ENCODE assay signal across 30 mouse cellular contexts in the genomic region with DNA sequence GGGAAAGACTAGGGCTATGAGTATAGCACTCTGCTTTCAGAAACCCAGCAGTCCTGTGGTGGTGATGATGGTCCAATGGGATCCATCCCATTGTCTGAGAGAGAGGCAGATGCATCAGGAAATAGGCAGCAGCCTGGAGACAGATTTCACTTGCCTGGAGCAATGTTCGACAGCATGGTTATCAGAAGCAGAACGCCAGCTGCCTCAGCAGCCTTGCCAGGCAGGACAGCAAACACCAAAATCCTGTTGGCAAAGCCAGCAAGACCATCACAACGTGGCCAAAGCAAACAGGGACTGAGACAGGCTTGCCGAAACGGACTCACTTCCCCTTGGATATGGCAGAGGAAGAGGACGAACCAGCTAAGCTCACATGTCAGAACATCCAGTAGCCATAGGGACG. TPM values are rescaled to one million over a fixed set of nuclear protein-coding genes. Genes with fewer than 3 reads are reported as not detected.
"Had no signal": no experiment of that assay in that cellular context is flagged by ENCODE, and none has a peak within 500 bp of the region (broad histone marks: within the 10 kb centered on the region; RNA-seq: fewer than 3 reads in every experiment).

No protein-coding gene starts in this region.

- ATAC-seq: intestine, embryonic 16.5 days had no signal

- H3K9ac ChIP-seq: limb, embryonic 12.5 days; limb, embryonic 15.5 days; liver, embryonic 13.5 days; neural tube, embryonic 15.5 days had no signal

- H3K27ac ChIP-seq: limb, embryonic 12.5 days; limb, embryonic 15.5 days; liver, embryonic 13.5 days; neural tube, embryonic 15.5 days had no signal

- DNase-seq: kidney, adult 18-20 months; kidney, adult 9 months; kidney, postnatal 14 days; kidney, postnatal 4 days; liver, embryonic 13.5 days; lung, adult 2 months; lung, postnatal 14 days; lung, postnatal 4 days; midbrain, embryonic 14.5 days; thymus, adult 18-20 months; thymus, postnatal 36 days had no signal

- H3K4me3 ChIP-seq: limb, embryonic 12.5 days; limb, embryonic 15.5 days; liver, embryonic 13.5 days; myocyte; neural tube, embryonic 15.5 days had no signal

- H3K9me3 ChIP-seq: limb, embryonic 12.5 days; limb, embryonic 15.5 days; liver, embryonic 13.5 days; neural tube, embryonic 15.5 days had no signal

- H3K36me3 ChIP-seq: limb, embryonic 12.5 days; limb, embryonic 15.5 days; liver, embryonic 13.5 days; neural tube, embryonic 15.5 days had no signal

- H3K4me1 ChIP-seq: limb, embryonic 12.5 days; limb, embryonic 15.5 days; liver, embryonic 13.5 days; neural tube, embryonic 15.5 days had no signal

- H3K4me2 ChIP-seq: limb, embryonic 12.5 days; limb, embryonic 15.5 days; liver, embryonic 13.5 days; midbrain, embryonic 11.5 days; neural tube, embryonic 15.5 days had no signal

RNA-seq across cellular contexts. Expression of a gene that starts 25.1 kb away (rescaled TPM):
- total RNA-seq: layer of hippocampus, adult 18-20 months; layer of hippocampus, postnatal 25 days; left cerebral cortex, adult 18-20 months; left cerebral cortex, postnatal 25 days; megakaryocyte progenitor cell, adult 5-6 weeks; megakaryocyte-erythroid progenitor cell, adult 5-6 weeks; monocyte, adult 5-6 weeks had no signal
- polyA plus RNA-seq: kidney, embryonic 16.5 days; limb, embryonic 12.5 days; limb, embryonic 15.5 days; liver, embryonic 13.5 days; liver, embryonic 16.5 days; lung, adult 2 months; midbrain, embryonic 11.5 days; midbrain, embryonic 14.5 days; spleen, adult 2 months; stomach, embryonic 16.5 days had no signal

RNA-seq across cellular contexts. Expression of a gene that starts 35.4 kb away (rescaled TPM):
- total RNA-seq: left cerebral cortex, postnatal 25 days; megakaryocyte progenitor cell, adult 5-6 weeks; megakaryocyte-erythroid progenitor cell, adult 5-6 weeks; monocyte, adult 5-6 weeks had no signal
- polyA plus RNA-seq: kidney, embryonic 16.5 days; limb, embryonic 12.5 days; limb, embryonic 15.5 days; liver, embryonic 13.5 days; liver, embryonic 16.5 days; midbrain, embryonic 11.5 days; midbrain, embryonic 14.5 days; myocyte; neural tube, embryonic 11.5 days; small intestine, adult 2 months; spleen, adult 2 months had no signal

RNA-seq across cellular contexts. Expression of a gene that starts 57.3 kb away (rescaled TPM):
- total RNA-seq: layer of hippocampus, postnatal 25 days; left cerebral cortex, adult 18-20 months; left cerebral cortex, postnatal 25 days; megakaryocyte progenitor cell, adult 5-6 weeks; megakaryocyte-erythroid progenitor cell, adult 5-6 weeks; monocyte, adult 5-6 weeks had no signal
- polyA plus RNA-seq: kidney, embryonic 16.5 days; limb, embryonic 12.5 days; limb, embryonic 15.5 days; liver, embryonic 13.5 days; liver, embryonic 16.5 days; midbrain, embryonic 11.5 days; midbrain, embryonic 14.5 days; myocyte; neural tube, embryonic 11.5 days; neural tube, embryonic 15.5 days; small intestine, adult 2 months; spleen, adult 2 months had no signal
